10 mouse cellular contexts compared by ENCODE assay signal in the genomic region with DNA sequence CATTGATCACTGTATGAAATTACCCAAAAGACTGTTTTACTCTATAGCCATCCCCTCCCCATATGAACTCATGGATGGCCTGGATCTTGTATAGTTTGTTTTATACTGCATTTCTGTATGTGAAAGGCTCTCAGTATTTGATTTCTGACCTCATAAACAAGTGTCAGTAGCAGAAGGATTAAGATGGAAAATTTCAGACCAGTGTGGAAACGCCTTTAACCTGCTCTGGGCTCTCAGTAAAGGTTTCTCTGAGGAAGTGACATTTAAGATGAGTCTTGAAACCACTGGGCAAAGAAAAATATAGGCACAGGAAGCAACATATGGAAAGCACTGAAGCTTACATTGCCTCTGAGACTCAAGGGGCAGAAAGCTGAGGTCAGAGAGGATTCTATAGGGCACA. TPM values are rescaled to one million over a fixed set of nuclear protein-coding genes. Genes with fewer than 3 reads are reported as not detected.
DNase-seq lines count a peak whose midpoint lies in the region; ATAC-seq and TF ChIP-seq lines count a peak whose summit lies in the region.
"Had no signal": no experiment of that assay in that cellular context is flagged by ENCODE, and none has a peak within 500 bp of the region (broad histone marks: within the 10 kb centered on the region; RNA-seq: fewer than 3 reads in every experiment).

No protein-coding gene starts in this region.

- H3K4me3 ChIP-seq in heart, postnatal 0 days (ENCODE audit: low read depth, low read length), result no peak overlapping the region
- no peak overlapping the region for H3K4me3 ChIP-seq in embryonic facial prominence, embryonic 13.5 days
- no peak overlapping the region for H3K4me3 ChIP-seq in limb, embryonic 14.5 days (replicated peaks; ENCODE audit: low read length)
- H3K4me3 ChIP-seq in intestine, postnatal 0 days (ENCODE audit: low read depth, low read length), result no peak overlapping the region

- H3K27me3 ChIP-seq in heart, postnatal 0 days (ENCODE audit: control insufficient read depth, insufficient read depth, low read length), result no peaks in the 10 kb centered on the region
- no peaks in the 10 kb centered on the region for H3K27me3 ChIP-seq in embryonic facial prominence, embryonic 13.5 days
- no peaks in the 10 kb centered on the region for H3K27me3 ChIP-seq in limb, embryonic 14.5 days (ENCODE audit: control insufficient read depth, insufficient read depth, low read length)
- no peaks in the 10 kb centered on the region for H3K27me3 ChIP-seq in intestine, postnatal 0 days (replicated peaks; ENCODE audit: control insufficient read depth, insufficient read depth, low read length)
- H3K27me3 ChIP-seq: Patski had no signal

- ATAC-seq in heart, postnatal 0 days (ENCODE audit: insufficient read depth, low read depth), result no peak
- ATAC-seq in embryonic facial prominence, embryonic 13.5 days (ENCODE audit: insufficient number of reproducible peaks, insufficient read depth, low FRiP score, low TSS enrichment, low read depth), result no peak
- ATAC-seq in limb, embryonic 14.5 days (ENCODE audit: low FRiP score, low read depth), result no peak
- no peak for ATAC-seq in intestine, postnatal 0 days

- H3K4me1 ChIP-seq in heart, postnatal 0 days (ENCODE audit: control insufficient read depth, insufficient read depth), result peaks cover 4% of the 10 kb centered on the region; the same call in 1 of the 2 replicates
- peaks cover 16% of the 10 kb centered on the region for H3K4me1 ChIP-seq in embryonic facial prominence, embryonic 13.5 days
- H3K4me1 ChIP-seq in limb, embryonic 14.5 days (ENCODE audit: control insufficient read depth, insufficient read depth, low read length), result peaks cover 16% of the 10 kb centered on the region
- H3K4me1 ChIP-seq in intestine, postnatal 0 days (replicated peaks; ENCODE audit: control insufficient read depth, insufficient read depth, low read length), result peaks cover 9% of the 10 kb centered on the region; the same call in 1 of the 2 replicates

- no peak for DNase-seq in heart, postnatal 0 days (ENCODE audit: low spot score)
- DNase-seq in heart, postnatal 14 days, result no peak
- peak; percentile 53 for DNase-seq in 416B (ENCODE audit: low read depth)
- DNase-seq in limb, embryonic 14.5 days (ENCODE audit: low spot score), result no peak
- no peak for DNase-seq in retina, embryonic 14.5 days (ENCODE audit: low spot score)
- no peak for DNase-seq in left cerebral cortex, postnatal 10 days (ENCODE audit: extremely low spot score in 1 of 2, low spot score in 2 of 2)

- peak overlapping the region; percentile 90; the same call in 1 of the 2 replicates for H3K27ac ChIP-seq in heart, postnatal 0 days (ENCODE audit: low read depth)
- peak overlapping the region; percentile 95 for H3K27ac ChIP-seq in embryonic facial prominence, embryonic 13.5 days
- H3K27ac ChIP-seq in limb, embryonic 14.5 days (replicated peaks; ENCODE audit: low read depth, low read length), result peak overlapping the region; percentile 93
- H3K27ac ChIP-seq in intestine, postnatal 0 days (ENCODE audit: low read depth, low read length), result no peak overlapping the region

- intact Hi-C loops in heart, postnatal 14 days (cut with DNase I), result no loop called here
- intact Hi-C loops in left cerebral cortex, postnatal 10 days (cut with DNase I), result no loop called here

- TF ChIP-seq CTCF in heart, postnatal 0 days (IDR thresholded peaks at IDR 0.05; ENCODE audit: low read depth), result no peak
- TF ChIP-seq CTCF in intestine, postnatal 0 days (IDR thresholded peaks at IDR 0.05; ENCODE audit: low read depth), result no peak

- TF ChIP-seq EP300 in heart, postnatal 0 days (IDR thresholded peaks at IDR 0.05; ENCODE audit: low read depth), result no peak

- no peaks in the 10 kb centered on the region for H3K9me3 ChIP-seq in heart, postnatal 0 days (replicated peaks; ENCODE audit: control insufficient read depth, low read length)
- no peaks in the 10 kb centered on the region for H3K9me3 ChIP-seq in embryonic facial prominence, embryonic 13.5 days
- no peaks in the 10 kb centered on the region for H3K9me3 ChIP-seq in limb, embryonic 14.5 days (ENCODE audit: control insufficient read depth, low read length)
- no peaks in the 10 kb centered on the region for H3K9me3 ChIP-seq in intestine, postnatal 0 days (ENCODE audit: control insufficient read depth)

- H3K4me2 ChIP-seq in heart, postnatal 0 days (ENCODE audit: low read depth, low read length), result peak overlapping the region; percentile 65; the same call in 1 of the 2 replicates
- H3K4me2 ChIP-seq in embryonic facial prominence, embryonic 13.5 days, result peak overlapping the region; percentile 63
- no peak overlapping the region for H3K4me2 ChIP-seq in limb, embryonic 14.5 days (replicated peaks; ENCODE audit: low read depth, low read length, severe bottlenecking)
- H3K4me2 ChIP-seq in intestine, postnatal 0 days (replicated peaks; ENCODE audit: low read depth), result no peak overlapping the region

- no peak overlapping the region for H3K9ac ChIP-seq in heart, postnatal 0 days (replicated peaks; ENCODE audit: low read depth, low read length)
- H3K9ac ChIP-seq in embryonic facial prominence, embryonic 13.5 days, result no peak overlapping the region
- no peak overlapping the region for H3K9ac ChIP-seq in limb, embryonic 14.5 days (ENCODE audit: low read depth, low read length, severe bottlenecking)
- no peak overlapping the region for H3K9ac ChIP-seq in intestine, postnatal 0 days (ENCODE audit: low read depth, low read length)

- 85% methylated on average over 1 of the region's 1 CpGs for WGBS in heart, postnatal 0 days
- 50% methylated on average over 1 of the region's 1 CpGs for WGBS in embryonic facial prominence, embryonic 13.5 days
- 33% methylated on average over 1 of the region's 1 CpGs for WGBS in limb, embryonic 14.5 days
- WGBS in intestine, postnatal 0 days, result 77% methylated on average over 1 of the region's 1 CpGs

- no peak for TF ChIP-seq POLR2A in limb, embryonic 14.5 days (IDR thresholded peaks at IDR 0.05; ENCODE audit: borderline replicate concordance, extremely low read depth, insufficient read depth, insufficient read length)

- no peaks in the 10 kb centered on the region for H3K36me3 ChIP-seq in heart, postnatal 0 days (replicated peaks; ENCODE audit: control insufficient read depth, insufficient read depth, low read length)
- no peaks in the 10 kb centered on the region for H3K36me3 ChIP-seq in embryonic facial prominence, embryonic 13.5 days
- no peaks in the 10 kb centered on the region for H3K36me3 ChIP-seq in limb, embryonic 14.5 days (ENCODE audit: control insufficient read depth, insufficient read depth, low read length)
- no peaks in the 10 kb centered on the region for H3K36me3 ChIP-seq in intestine, postnatal 0 days (ENCODE audit: control insufficient read depth, insufficient read depth)

RNA-seq across cellular contexts. Expression of a gene that starts 1.2 kb away (rescaled TPM):
- not detected in 2 replicates for total RNA-seq in heart, postnatal 0 days (2014; rRNA removed; ENCODE audit: low replicate concordance)
- polyA plus RNA-seq in heart, postnatal 0 days (2015; fragmentation: Nextera tagmentation; extraction: Ambion mirVana), result 1.7 and 1.9 TPM in 2 replicates
- under 1 TPM; 0.53 to 0.93 TPM for total RNA-seq in heart, postnatal 14 days (2021)
- 0.89 and 3.3 TPM in 2 replicates for polyA plus RNA-seq in embryonic facial prominence, embryonic 13.5 days (2015; fragmentation: Nextera tagmentation; extraction: Ambion mirVana)
- 0.37 and 0.47 TPM in 2 replicates for polyA plus RNA-seq in limb, embryonic 14.5 days (2012; rRNA removed)
- polyA plus RNA-seq in limb, embryonic 14.5 days (2014; fragmentation: Nextera tagmentation; extraction: Ambion mirVana), result 0.97 and 1.0 TPM in 2 replicates
- total RNA-seq in left cerebral cortex, postnatal 10 days (2021), result under 1 TPM in 1 of 2 experiments, not detected in 1; 0.95 TPM
- 1.0 and 1.3 TPM in 2 replicates for polyA plus RNA-seq in intestine, postnatal 0 days (2015; fragmentation: Nextera tagmentation; extraction: Ambion mirVana)
- polyA plus RNA-seq: large intestine, adult 2 months had no signal

RNA-seq across cellular contexts. Expression of a gene that starts 1.3 kb away (rescaled TPM):
- 203 and 210 TPM in 2 replicates for total RNA-seq in heart, postnatal 0 days (2014; rRNA removed; ENCODE audit: low replicate concordance)
- 87.2 and 87.5 TPM in 2 replicates for polyA plus RNA-seq in heart, postnatal 0 days (2015; fragmentation: Nextera tagmentation; extraction: Ambion mirVana)
- 100 to 1,000 TPM; 223 to 231 TPM for total RNA-seq in heart, postnatal 14 days (2021)
- polyA plus RNA-seq in embryonic facial prominence, embryonic 13.5 days (2015; fragmentation: Nextera tagmentation; extraction: Ambion mirVana), result 119 and 130 TPM in 2 replicates
- polyA plus RNA-seq in limb, embryonic 14.5 days (2012; rRNA removed), result 83.6 and 96.6 TPM in 2 replicates
- 129 and 134 TPM in 2 replicates for polyA plus RNA-seq in limb, embryonic 14.5 days (2014; fragmentation: Nextera tagmentation; extraction: Ambion mirVana)
- 100 to 1,000 TPM; 312 to 335 TPM for total RNA-seq in left cerebral cortex, postnatal 10 days (2021)
- 68.1 and 71.0 TPM in 2 replicates for polyA plus RNA-seq in intestine, postnatal 0 days (2015; fragmentation: Nextera tagmentation; extraction: Ambion mirVana)

RNA-seq across cellular contexts. Expression of a gene that starts 59.5 kb away (rescaled TPM):
- 37.9 and 68.2 TPM in 2 replicates for total RNA-seq in heart, postnatal 0 days (2014; rRNA removed; ENCODE audit: low replicate concordance)
- 20.2 and 31.6 TPM in 2 replicates for polyA plus RNA-seq in heart, postnatal 0 days (2015; fragmentation: Nextera tagmentation; extraction: Ambion mirVana)
- total RNA-seq in heart, postnatal 14 days (2021), result 10 to 100 TPM; 19.4 to 22.2 TPM
- 72.0 and 87.0 TPM in 2 replicates for polyA plus RNA-seq in embryonic facial prominence, embryonic 13.5 days (2015; fragmentation: Nextera tagmentation; extraction: Ambion mirVana)
- polyA plus RNA-seq in limb, embryonic 14.5 days (2012; rRNA removed), result 44.9 and 48.2 TPM in 2 replicates
- 60.4 and 69.0 TPM in 2 replicates for polyA plus RNA-seq in limb, embryonic 14.5 days (2014; fragmentation: Nextera tagmentation; extraction: Ambion mirVana)
- total RNA-seq in left cerebral cortex, postnatal 10 days (2021), result 10 to 100 TPM; 31.5 to 35.9 TPM
- 28.0 and 34.5 TPM in 2 replicates for polyA plus RNA-seq in intestine, postnatal 0 days (2015; fragmentation: Nextera tagmentation; extraction: Ambion mirVana)

Comparison
In these comparisons a context has a peak if more than half of its experiments do, and no peak if none do; other contexts are left out.
1. H3K4me2 ChIP-seq: peak in heart, postnatal 0 days (single experiment) and embryonic facial prominence, embryonic 13.5 days (single experiment); none in limb, embryonic 14.5 days (single experiment) and intestine, postnatal 0 days (single experiment).